Mouse (Mus musculus): ENCODE measurements around the gene Bcl6b.
A peak's percentile ranks its signal among the peaks of the same experiment; 100 is the strongest.

The Bcl6b gene

DNA sequence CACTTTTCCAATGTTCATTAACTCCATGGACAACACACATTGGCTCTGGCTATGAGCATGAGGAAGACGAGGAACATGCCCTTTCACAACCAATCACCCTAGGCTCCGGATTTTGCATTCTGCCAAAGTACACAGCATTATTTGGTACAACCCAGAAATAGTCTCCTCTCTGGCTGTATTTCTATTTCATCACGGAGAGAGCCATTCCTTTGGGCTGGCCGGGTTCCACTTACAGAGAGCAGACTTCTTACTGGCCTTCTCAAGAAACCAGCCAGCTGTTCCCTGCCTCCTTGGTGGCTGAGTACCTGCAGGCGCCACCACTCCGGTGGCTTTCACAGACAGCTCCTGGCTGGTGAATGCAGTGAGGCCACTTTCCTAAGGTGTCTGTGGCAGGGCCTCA is 17.2 kb downstream of the Bcl6b start, which contains the start of gene Slc16a11:
Slc16a11 (plus strand) TSS at position 330 of the 400 bp plus-strand sequence.
- DNase-seq (ENCODE audit: low spot score), result no peak

DNA sequence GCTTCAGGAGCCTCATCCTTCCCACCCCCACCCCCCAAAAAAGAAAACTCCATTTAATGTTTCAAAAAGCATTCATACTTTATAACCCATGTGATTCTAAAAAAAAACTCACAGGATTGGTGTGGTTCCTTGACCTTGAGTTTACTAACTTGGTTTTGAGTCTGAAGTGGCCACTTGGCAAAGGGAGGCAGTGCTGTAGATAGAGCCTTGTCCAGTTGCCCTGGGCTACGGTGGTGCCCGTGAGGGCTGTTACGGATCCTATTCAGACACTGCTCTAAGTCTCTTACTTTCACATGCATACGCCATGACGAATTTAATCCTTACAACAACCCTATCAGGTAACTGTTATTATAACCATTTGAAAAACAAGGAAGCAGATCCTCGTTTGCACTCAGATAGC is 17.6 kb downstream of the Bcl6b start:
- DNase-seq (ENCODE audit: low spot score), result no peak

DNA sequence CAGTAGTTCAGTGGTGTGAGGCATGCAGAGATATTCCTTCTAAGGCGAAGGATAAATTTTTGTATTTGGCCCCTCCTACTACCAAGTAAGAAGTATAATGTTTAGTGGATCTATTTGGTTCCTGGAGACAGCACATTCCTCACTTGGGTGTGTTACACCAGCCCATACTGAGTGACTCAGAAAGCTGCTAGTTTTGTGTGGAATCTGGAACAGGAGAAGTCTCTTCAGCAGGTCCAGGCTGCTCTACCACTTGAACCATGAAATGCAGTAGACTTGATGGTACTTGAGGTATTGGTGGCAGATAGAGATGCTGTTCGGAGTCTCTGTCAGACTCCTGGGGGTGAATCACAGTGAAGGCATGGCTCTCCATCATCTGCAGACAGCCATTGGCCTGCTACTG is 18.9 kb downstream of the Bcl6b start:
- no peak for DNase-seq (ENCODE audit: low spot score)

DNA sequence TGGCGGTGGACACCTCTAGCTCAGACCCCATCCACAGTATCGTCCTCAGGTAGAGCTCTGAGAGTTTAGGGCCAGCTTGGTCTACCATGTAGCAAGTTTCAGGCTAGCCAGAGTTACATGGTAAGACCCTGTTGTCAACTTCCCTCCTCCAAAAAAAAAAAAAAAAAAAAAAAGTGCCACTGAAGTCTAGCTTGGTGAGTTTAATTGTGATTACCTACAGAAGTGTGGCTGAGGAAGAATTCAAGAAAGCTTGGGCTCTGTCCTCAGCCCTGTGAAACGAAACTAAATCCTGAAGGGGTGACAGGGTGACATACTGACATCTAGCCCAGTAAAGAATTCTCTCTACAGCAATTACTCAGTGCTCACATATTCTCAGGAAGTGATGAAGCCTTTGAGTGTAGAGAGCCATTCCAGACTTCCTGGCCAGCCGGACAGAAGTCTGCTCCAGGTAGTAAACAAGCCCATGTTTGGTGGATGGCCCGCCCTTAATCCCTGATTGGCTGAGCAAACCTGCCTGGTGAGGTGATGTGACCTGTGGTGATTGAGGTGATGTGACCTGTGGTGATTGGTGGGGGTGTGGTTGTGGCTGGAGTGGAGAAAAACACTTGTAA is 20.7 kb downstream of the Bcl6b start:
- no peak for DNase-seq (ENCODE audit: low spot score)

DNA sequence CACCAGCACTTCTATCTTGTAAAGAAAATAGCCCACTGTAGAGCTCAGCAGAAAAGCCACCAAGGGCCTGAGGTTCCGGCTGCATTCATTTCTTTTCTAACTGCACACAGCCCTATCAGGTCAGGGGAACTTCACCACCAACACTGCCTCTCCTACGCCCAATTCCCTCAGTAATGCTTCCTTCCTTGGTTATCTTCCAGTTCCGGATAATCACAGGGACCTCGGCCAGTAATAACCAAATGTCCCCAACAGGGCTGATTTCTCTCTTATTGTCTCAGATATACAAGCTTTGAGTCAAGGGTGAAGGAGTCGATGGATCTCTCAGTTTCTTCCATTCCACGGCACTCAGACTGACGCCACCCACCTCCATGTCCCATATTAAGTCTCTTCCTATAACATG is 22.3 kb downstream of the Bcl6b start:
- no peak for DNase-seq (ENCODE audit: low spot score)

DNA sequence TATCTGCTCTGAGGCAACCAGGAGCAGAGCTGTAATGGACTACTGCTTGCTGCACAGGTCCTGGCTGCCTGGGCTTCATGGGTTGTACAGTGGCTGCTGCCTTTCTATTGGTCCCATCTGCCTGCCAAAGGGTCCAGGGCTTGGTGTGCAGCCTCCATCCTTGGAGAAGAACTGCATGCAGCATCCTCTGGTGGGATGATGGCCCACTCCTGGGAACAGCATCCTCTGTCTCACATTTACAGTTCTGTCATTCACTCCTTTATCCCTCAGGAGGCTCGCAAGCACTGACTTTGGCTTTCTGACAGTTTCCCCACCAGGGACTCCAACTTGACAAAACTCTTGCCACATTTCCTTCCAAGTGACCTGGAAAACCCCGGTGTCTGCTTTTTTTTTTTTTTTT is 22.8 kb downstream of the Bcl6b start:
- no peak for DNase-seq (ENCODE audit: low spot score)

DNA sequence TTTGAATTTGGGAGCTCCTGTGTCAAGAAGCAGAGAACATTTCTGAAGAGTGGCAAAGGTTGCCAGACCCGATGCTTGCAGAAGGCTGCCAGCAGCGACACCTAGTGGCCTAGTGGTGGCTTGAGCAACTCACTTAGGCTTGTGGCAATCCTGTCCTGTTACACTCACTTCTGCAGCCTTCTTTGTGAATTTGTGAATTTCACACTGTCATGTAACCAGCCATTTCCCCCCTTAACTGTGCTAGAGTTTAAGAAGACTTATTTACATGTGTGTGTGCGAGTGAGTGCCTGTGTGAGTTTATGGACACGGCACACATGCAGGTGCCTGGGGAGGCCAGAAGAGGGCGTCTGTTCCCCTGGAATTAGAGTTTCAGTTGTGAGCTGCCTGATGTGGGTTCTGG is 27.9 kb downstream of the Bcl6b start:
- DNase-seq (ENCODE audit: low spot score), result peak; percentile 92

DNA sequence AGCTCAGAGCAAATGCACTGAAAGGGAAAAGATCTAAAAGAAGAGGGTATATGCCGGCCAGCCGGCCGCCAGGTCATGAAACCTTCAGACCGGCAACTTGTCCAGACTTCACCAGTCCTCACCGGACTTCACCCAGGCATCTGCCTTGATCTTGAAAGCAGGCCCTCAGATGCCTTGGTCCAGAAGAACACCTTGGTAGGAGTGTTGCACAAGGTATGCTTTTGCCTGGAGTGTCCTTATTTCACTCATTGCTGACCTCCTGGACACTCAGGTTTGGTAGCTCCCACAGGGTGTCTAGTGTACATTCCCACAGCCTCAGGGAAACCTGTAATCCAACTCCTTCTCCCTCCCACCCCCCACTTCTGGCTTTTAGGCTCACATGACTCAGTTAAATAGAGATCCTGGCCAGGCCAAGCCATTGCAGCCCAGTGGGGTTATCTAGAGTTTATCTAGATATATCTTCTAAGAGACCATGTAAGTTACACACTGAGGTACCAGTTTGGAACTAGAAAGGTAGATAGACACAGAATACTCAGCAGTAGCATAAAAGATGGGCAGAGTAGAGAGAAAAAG is 29.5 kb downstream of the Bcl6b start:
- DNase-seq (ENCODE audit: low spot score), result no peak

DNA sequence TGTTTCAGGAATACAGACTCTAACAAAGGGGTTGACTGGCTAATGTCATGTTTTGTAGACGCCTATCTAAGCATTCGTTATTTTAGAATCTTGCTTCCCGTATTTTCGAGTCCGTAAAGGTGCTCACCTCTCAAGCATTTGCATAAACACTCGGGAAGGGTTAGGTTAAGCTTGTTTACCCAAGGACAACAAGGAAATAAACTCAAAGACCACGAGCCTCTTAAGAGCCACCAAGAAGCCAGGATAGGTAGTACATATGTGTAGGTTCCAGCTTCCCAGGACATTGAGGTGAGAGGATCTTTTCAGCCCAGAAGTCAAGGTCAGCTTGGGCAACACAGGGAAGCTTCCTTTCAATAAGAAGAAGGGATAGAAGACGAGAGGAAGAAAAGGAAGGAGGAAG is 30.5 kb downstream of the Bcl6b start:
- DNase-seq (ENCODE audit: low spot score), result no peak

DNA sequence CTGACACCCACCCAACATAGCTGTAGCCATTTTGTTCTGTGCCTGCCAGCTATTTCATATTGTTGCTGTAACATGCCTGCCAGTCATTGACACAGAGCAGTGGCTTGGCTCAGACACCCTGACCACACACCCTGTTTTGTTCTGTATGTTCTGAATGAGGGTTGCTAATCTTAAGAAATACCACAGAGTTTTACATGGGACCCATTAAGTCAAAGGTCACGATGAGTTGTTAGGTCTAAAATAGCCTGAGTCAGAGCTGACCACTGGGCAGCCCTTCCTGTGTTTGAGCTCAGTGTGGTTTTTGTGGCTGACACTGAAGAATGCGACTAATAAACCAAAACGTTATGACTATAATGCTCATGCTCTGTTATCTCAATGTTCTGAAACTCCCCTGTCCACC is 31.3 kb downstream of the Bcl6b start:
- no peak for DNase-seq (ENCODE audit: low spot score)

DNA sequence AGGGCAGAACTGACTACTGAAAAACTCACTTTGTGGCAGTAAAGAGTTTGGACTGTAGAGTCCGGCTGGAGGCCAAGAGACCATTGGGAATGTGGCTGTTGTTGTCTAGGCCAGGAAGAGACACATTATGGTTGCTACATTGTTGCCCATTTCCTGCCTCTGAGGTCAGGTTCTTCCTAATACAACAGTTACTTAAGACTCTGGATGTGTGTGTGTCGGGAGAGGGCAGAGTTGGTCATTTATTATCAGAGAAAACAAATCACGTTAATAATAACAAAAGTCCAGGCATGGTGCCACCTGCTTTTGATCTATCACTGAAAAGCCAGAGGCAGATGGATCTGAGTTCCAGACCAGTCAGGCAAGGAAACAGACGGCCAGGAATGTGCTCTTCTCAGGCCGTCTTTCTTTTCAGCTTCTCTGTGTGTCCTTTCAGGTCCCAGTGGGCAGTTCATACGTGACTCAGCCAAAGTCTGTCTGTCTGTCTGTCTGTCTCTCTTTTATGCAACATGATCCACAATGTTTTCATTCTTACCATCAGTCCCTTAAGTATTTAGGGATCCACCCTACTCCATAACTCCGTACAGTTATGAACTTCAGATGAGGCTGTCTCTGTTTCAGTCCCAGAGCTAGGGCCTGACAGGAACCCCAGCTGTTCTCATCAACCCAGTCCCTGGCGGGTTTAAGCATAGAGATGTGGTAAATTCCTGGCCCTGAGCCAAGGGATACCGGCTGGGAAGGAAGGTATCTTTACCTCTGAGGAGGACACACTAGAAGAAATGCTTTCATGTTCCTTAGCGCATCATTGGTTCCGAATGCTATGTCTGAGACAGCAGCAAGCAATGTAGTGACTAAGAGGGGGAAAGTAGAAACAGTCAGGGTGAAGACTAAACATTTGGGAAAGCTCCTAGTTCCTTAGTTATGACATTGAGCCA is 36.0 kb downstream of the Bcl6b start:
- DNase-seq (ENCODE audit: low spot score), result no peak

DNA sequence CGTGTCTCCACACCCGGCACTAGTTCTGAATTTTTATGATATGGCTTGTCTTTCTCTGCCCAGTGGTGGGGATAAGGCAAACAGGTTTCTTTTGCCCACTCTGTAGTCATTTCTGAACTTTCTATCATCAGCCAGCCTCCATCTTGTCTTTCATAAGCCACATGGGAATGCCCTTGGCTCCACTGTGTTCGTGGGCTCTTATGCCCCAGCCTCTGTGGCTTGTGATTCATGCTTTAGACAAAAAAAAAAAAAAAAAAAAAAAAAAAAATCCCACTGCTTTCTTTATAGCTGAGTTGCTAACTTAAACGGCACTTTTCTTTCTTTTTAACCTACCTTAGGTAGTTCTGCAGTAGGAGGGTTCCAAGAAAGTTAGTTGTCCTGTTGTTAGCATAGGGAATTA is 37.4 kb downstream of the Bcl6b start:
- DNase-seq (ENCODE audit: low spot score), result no peak

DNA sequence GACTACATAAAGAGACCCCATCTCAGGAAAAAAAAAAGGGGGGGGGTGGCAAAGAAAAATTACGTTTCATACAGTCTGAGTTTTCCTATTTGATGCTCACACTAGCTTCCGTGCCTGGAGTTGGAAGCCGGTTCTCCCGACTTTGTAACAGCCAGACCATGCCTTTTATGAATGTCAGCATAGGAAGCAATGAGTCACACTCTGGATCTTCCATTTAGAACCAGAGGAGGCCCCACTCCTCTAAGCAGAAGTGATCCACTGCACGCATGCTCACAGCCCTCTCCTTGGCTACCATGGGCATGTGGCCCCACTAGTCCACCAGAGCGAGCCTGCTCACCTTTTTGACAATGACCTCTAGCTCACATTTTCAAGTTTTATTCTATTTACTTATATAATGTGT is 38.4 kb downstream of the Bcl6b start:
- no peak for DNase-seq (ENCODE audit: low spot score)

DNA sequence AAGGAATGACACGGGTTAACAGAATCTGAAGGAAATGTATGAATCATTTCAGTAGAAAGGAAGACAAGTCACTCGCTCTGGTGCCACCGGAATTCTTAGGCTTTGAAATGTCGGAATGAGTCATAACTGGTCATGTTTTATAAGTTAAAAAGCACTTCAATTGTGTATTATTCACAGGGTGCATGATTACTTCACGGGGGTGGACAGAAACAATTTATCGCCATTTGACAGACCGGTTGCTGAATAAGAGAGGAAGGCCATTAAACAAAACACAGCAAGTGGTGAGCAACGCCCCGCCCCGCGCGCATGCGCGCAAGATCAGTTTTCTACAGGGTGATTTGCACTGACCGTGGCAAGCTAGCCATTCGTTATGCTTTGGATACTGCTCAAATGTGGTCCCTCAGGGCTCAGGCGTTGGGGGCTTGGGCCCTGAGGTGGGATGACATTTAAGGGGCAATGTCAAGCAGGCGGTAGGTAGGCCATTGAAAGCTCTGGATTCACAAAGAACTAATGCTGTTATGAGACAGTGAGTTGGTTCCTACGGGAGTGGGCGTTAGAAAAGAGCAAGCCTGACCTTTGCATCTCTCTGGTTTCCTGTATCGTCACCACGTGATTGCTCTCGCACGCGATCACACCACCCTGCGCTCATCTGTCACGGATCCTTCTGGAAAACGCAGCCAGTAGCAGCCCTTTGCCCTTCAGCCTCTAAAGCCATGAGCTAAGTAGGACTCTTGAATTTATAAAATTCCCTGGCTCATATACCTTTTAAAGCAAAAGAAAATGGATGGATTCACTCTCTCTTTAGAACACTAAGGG is 40.1 kb downstream of the Bcl6b start:
- DNase-seq (ENCODE audit: low spot score), result peak; percentile 44

DNA sequence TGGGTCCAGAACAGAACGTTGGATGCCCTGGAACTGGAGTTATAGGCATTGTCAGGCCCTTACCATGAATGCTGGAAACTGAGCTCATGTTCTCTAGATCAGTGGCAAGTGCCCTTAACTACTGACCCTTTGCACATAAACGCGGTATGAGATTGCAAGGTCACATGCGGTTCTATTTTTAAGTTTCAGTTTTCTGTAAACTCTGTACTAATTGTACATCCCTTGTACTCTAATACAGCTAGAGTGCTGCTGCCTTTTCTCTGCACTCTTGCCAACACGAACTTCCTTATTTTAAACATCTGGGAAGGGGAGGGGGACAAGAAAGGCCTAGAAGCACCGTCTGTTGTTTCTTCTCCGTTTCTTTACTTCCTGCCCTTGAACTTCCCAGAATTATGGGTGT is 44.5 kb downstream of the Bcl6b start:
- no peak for DNase-seq (ENCODE audit: low spot score)

DNA sequence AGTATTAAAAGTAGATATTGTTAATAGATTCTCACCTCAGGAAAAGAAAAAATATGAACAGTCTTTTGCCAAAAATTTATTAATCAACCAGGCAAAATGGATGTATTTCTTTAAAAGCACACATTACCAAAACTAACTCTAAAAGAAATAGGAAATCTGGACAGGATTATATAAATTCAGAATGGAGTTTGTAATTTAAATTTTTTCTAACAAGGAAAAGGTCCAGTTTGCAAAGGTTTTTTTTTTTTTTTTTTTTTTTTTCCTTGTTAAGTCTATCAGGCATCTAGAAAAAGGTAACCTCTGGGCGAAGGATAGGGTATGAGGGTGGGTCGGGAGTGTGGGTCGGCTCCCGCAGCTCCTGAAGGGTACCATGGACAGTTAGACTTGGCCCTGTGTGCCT is 49.1 kb downstream of the Bcl6b start:
- no peak for DNase-seq (ENCODE audit: low spot score)

DNA sequence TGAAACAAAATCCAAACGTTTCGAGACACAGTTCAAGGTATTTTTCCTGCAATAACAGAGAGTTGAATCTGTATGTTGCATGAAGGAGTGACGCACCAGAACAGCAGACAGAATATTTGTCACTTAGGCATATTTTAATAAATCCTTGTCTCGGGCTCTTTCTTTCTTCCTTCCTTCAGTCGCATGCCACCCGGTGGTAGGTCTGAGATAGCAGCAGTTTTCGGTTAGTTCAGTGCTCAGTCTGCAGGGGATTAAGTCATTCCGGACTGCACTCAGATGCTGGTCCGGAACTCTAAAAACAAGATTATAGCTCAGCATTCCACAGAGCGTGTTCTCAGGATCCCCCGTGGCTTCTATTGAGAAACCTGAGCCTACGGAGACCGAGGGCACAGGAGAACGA is 50.2 kb downstream of the Bcl6b start:
- DNase-seq (ENCODE audit: low spot score), result no peak

DNA sequence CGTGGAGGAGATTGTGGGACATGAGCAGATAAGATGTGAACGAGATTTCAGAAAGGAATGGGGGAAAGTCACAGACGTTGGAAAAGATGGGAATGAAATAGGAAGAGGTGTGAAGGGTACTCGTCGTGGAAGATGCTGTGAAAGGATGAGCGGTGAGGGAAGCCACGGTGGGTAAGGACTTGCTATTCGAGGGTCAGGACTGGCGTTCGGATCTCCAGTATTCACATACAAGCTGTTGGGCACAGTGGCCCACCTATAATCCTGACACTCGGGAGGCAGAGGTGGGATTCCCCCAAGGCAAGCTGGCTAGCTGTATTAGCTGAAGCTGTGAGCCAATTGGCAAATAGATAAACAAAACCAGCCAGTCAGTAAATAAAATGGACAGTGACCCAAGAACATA is 50.8 kb downstream of the Bcl6b start:
- no peak for DNase-seq (ENCODE audit: low spot score)

DNA sequence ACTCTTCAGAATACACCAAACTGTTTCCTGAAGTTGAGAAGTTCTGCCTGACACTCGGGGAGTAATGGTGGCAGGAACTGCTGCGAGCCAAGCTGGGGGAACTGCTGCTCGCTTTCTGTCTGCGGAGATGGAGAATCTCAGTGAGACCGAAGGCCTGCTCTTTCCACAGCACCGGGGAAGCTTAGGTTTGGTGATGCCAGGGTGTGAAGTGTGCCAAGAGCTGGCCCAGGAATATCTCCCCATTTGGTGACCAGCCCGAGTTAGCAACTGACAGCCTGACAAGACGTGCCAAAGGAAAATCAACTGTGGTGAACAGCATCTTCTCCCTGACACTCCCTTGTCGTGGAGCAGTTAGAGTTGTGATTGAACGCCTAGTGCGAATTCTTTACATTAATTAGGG is 51.3 kb downstream of the Bcl6b start:
- DNase-seq (ENCODE audit: low spot score), result no peak

DNA sequence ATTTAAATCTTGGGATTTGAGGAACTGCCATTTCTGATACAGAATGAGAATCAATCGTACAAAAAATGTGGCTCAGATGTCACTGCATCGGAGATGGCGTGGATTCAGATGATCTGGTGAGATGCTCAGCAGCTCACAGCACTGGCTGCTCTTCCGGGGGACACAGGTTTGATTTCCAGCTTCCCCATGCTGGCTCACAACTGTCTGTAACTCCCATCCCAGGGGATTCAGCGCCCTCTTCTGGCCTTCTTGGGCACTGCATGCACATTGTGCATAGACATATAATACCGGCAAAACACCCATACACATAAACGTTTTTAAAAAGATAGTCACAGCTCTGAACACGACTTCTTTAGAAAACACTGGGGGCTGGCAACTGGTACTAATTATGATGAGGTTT is 52.0 kb downstream of the Bcl6b start:
- no peak for DNase-seq (ENCODE audit: low spot score)

DNA sequence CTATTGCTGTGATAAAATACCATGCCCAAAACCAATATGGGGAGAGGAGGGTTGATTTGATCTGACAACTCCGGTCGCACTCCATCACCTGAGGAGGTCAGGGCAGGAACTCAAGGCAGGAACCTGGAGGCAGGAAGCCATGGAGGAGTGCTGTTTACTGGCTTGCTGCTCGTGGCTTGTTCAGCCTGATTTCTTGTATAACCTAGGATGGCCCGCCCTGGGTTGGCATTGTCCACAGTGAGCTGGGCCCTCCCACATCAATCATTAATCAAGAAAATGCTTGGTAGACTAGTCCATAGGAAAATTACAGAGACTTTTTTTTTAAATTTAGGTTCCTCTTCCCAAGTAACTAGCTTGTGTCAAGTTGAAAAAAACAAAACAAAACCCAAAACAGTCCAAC is 55.1 kb downstream of the Bcl6b start:
- no peak for DNase-seq (ENCODE audit: low spot score)
